Mouse (Mus musculus) spleen, postnatal 10 days (tissue): ENCODE results near the gene Gadd45a.

Source experiments
- DNase-seq, 2 experiments: peaks; one replicate each; pipeline ENCODE4 v3.0.0; 2021 to 2022; ENCODE audit warnings: low spot score in 2 of 2

Gene Gadd45a

GRCm38 (mm10) chr6:67036837-67037628 lies at the start of gene Gadd45a:
TSS of gene Gadd45a (minus strand) at chr6:67037457.
- DNase-seq, result peak; percentile 96 to 98

DNA sequence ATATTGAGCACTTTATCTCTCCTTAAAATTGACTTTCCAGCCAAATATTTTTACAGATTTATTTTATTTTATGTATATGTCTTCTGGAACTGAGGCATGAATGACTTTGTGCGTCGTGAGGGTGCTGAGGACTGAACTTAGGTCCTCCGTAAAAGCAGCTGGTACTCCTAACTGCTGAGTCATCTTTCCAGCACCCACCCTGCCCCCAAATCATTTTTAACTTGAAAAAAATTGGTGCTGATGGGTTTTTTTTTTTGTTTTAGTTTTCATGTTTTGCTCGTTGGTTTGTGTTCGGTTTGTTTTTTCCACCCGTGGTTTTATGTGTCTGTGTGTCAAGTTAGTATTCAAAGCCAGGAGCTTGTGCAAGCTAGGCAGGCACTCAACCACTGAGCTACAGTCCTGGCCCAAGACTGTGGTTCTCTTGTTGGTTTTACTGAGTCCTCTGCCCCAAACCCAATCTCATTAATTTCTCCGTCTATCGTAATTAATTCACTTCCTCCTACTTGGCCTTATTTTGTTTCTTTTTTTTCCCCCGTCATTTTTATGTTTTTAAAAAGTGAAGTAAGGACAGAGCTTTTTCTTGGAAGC lies 48.7 kb upstream of the Gadd45a start:
- DNase-seq, result no peak

DNA sequence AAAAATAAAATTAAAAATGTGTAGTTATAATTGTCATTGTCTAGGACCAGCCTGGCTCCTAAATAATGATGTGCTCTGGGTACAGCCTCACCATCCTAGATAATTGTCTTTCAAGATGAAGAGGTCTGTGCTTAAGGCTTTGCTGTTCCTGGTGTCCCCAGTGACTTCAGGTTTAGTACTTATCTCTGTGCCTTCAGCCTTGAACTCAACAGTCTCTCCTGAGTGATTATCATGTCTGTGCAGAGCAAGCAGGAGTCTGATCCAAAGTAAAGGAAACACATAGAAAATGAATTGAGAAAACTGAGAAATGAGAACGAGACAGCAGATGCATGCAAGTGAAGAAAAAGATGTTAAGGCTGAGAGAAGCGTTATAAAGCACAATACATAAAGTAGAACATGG lies 47.2 kb upstream of the Gadd45a start:
- no peak for DNase-seq

- no peak for DNase-seq
Observed at GRCm38 (mm10) chr6:67081141-67081540, 43.9 kb upstream of the Gadd45a start.

- no peak for DNase-seq
Observed at GRCm38 (mm10) chr6:67078076-67078475, 40.8 kb upstream of the Gadd45a start.

DNA sequence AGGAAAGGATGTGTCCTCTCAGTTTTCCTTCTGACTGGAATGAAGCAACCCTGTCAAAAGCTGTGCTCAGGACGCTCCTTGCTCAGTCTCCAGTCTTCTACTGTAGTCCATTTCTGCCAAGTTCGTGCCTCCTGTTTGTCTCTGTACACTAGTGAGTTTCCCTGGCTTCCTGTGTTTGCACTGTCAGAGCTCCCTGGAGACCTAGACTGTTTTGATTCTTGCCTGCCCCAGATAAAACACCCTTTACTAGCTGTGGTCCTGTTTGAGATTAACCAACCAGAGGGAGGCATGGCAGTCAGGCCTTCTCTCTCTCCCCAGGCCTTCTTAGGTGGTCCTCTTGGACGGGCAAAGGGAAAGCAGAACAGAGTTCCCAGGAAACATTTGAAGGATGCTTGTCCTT lies 40.2 kb upstream of the Gadd45a start:
- DNase-seq, result no peak

DNA sequence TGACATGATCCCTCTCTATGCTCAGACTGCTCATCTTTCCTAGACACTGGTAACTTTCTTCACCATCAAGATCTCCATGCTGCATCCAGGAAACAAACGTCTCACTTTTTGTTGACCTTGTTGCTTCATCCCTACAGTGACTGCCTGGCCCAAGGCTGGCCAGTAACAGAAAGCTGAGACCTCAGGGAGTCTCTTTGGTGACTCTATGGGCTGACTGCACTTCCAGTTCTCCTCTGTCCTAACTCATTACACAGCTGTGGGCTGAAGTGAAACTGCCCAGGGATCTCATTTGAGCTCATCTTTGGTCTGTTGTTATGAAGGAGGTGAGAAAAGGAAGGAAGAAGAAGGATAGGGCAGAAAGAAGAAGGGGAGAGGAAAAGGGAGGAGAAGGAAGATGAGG lies 39.1 kb upstream of the Gadd45a start:
- DNase-seq, result no peak

GRCm38 (mm10) chr6:67074868-67075267 lies 37.6 kb upstream of the Gadd45a start:
- no peak for DNase-seq

- no peak for DNase-seq
Observed at GRCm38 (mm10) chr6:67073929-67074328, 36.7 kb upstream of the Gadd45a start.

- DNase-seq, result no peak
Observed at GRCm38 (mm10) chr6:67073446-67073845, 36.2 kb upstream of the Gadd45a start.

- no peak for DNase-seq
Observed at GRCm38 (mm10) chr6:67071615-67072014, 34.4 kb upstream of the Gadd45a start.

DNA sequence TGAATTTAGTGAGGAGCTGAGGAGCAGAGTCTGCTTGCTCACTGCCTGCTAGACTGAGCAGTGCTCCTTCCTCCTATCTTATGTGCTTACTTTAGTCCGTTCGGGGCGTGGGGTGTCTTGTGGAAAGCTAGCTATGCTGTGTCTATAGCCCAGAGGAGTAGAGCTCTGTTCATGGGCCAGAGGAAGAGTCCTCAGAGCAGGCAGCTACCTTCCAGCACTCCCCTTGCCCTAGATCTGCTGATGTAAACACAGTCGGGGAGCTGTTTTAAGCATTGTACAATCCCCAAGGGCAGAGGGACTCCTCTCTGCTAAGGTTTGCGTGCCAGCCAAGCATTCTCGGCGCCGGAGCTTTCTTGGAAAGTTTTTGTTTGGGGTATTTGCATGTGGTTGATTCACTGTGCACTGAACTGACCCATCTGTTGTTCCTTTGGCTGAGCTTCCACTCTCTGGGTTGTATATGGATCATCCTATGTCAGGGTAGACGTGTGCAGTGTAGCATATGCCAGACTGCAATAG lies 32.6 kb upstream of the Gadd45a start:
- no peak for DNase-seq

GRCm38 (mm10) chr6:67069219-67069762 lies 32.0 kb upstream of the Gadd45a start:
- DNase-seq, result no peak

- DNase-seq, result no peak
Observed at GRCm38 (mm10) chr6:67060057-67060456, 22.8 kb upstream of the Gadd45a start.

GRCm38 (mm10) chr6:67057991-67058696 lies 20.9 kb upstream of the Gadd45a start:
- DNase-seq, result peak in 1 of 2 experiments; percentile 63

DNA sequence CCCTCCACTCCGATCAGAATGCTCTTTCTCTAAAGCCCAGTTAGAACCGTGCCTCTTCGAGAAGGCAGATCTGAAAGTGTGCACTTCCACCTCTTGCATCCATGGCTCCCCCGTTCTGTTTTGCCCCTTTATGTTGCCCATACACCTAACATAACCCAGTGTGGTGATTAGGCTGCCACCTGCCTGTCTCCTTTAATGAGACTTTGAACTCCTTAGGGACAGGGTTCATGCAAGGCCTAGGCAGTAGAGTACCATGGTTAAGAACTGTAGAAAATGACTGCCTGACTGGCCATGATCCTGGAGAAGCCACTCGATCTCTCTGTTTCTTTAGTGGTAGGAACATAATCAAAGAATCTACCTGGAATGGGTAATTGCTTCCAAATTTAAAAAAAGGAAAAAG lies 20.3 kb upstream of the Gadd45a start:
- no peak for DNase-seq

GRCm38 (mm10) chr6:67056889-67057564 lies 19.8 kb upstream of the Gadd45a start:
- no peak for DNase-seq

DNA sequence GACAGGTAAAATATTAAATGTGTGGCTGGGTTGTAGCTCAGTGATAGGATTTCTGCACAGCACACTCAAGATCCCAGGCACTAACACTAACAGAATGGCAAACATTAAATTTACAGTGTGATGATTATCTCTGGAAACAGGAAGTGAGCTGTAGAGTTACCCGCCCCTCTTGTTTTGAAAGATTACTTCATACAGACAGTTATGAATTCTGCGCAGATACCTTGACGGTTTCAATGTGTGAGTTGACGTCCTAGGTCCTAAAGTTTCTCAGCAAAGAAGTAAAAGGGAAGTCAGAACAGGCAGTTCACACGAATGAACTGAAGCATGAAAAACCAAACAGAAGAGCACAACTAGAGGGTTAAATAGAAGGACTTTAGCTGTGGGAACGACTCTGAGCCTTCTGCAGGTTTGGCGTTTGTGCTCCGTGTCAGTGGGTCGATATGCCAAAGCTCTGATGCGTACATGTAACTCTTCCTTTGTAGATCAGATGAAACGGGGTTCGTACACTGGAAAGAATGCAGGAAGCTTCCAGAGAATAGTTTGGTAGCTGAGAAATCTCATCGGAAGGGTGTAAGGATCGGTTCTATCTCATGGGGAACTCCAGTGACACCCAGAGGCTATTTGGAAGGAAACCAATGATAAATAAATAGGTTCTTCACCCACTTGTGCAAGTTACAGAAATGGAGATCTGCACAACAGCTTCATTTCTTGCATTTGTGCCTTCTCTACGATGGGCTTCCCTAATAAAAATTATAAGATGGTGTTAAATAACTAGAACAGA lies 19.0 kb upstream of the Gadd45a start:
- DNase-seq, result no peak

DNA sequence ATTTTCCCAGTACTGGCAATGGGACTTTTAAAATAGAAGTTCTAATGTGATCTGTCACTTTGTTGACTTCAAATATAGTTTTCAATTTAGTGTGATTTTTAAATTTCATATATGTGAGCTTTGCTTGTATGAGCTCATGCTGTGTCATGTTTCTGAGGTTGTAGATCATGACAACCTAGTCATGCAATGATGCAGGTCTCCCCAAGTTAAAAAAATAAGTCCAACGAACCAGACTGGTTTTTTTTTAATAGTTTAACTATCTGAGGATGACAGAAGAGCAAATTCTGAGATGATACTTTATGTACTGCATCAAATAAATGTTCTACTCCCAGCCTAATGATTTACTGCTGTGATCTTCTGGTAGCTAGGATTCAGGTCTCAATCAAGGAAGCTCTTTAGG lies 12.8 kb upstream of the Gadd45a start:
- no peak for DNase-seq

GRCm38 (mm10) chr6:67049695-67050038 lies 12.4 kb upstream of the Gadd45a start:
- DNase-seq, result no peak
